Mouse (Mus musculus): ENCODE results near the gene Hoxc12.

Hoxc12 gene

DNA sequence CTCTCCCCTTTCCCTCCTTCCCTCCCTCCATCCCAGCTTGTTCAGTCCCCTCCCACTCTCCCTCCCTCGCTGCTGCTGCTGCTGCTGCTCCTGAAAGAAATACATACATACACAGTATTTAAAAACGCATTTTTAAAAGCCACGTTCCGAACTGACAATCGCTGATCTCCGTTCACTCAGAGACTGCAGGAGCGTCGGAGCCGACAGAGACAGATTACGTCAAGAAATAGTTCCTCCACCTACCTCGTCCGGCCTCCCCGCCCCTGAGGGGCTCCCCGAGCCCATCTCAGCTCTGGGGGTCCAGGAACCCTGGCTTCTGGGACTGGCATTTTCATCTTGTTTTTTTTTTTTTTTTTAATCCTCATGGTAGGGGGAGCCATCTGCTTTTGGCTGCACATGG lies 44.4 kb downstream of the Hoxc12 start:
- no peak for DNase-seq (ENCODE audit: extremely low spot score)

DNA sequence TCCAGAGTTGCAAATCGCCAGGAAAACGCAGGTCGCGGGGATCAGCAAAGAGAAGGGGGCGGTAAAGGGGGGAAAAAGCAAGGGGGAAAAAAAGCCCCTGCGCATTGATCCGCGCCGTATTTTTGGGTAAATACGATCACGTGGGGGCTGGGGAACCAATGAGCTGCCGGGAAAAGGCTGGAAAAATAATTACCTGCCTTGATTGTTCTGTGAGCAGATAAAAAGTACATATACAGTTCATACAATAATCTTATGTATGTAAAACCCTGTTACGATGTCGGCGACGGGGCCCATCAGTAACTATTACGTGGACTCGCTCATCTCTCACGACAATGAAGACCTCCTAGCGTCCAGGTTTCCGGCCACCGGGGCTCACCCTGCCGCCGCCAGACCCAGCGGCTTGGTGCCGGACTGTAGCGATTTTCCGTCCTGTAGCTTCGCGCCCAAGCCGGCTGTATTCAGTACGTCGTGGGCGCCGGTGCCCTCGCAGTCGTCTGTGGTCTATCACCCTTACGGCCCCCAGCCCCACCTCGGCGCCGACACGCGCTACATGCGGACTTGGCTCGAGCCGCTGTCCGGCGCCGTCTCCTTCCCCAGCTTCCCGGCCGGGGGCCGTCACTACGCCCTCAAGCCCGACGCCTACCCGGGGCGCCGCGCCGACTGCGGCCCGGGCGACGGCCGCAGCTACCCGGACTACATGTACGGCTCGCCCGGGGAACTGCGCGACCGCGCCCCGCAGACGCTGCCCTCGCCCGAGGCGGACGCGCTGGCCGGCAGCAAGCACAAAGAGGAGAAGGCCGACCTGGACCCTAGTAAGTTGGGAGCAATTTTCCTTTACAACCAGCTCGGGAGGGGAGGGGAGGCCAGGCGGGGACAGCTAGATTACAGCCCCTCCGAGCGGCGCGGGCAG lies 45.1 kb downstream of the Hoxc12 start:
- no peak for DNase-seq (ENCODE audit: extremely low spot score)

DNA sequence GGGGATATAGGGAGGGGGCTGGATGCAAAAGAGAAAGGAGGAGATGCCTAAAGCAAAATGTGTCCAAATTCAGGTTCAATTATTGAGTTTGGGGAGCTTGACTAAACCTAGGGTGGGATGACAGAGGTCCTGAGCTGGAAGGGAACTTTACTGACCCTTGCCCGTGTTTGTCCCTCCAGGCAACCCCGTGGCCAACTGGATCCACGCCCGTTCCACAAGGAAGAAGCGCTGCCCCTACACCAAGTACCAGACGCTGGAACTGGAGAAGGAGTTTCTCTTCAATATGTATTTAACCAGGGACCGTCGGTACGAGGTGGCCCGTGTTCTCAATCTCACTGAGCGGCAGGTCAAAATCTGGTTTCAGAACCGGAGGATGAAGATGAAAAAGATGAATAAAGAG lies 47.2 kb downstream of the Hoxc12 start:
- DNase-seq (ENCODE audit: extremely low spot score): no peak

DNA sequence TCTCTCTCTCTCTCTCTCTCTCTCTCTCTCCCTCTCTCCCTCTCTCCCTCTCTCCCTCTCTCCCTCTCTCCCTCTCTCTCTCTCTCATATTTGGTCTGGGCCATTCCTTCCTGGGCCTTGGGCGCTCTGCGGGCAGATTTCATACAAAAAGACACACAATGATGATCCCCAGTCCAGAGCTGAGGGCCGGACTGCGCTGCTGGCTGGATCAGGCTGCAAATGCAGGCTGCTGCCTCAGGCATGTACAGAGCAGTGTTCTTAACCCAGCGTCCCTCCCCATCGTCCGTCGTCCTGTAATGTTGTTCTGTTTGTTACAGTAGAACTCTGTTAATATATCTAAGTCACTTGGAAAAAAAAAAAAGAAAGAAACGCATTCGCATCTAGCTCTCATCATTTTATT lies 48.0 kb downstream of the Hoxc12 start:
- DNase-seq (ENCODE audit: extremely low spot score): no peak

DNA sequence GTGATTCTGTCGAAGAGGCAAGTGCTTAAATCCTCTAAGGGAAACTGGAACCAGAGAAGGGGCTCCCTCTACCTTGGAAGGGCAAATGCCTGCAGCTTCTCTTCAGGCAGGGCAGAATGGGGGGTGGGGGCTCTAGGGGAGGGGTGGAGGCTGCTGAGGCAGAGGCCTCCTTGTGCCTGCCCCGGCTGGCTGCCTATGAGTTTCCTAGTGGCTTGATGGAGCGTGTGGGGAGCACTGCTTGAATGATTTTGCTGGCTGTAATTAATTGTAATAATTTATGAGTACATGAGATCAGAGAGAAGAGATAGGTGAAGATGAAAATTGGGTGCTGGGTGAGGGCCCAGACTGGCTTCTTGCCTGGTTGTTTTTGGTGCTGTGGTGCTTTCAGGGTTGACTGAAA lies 48.4 kb downstream of the Hoxc12 start:
- no peak for DNase-seq (ENCODE audit: extremely low spot score)

DNA sequence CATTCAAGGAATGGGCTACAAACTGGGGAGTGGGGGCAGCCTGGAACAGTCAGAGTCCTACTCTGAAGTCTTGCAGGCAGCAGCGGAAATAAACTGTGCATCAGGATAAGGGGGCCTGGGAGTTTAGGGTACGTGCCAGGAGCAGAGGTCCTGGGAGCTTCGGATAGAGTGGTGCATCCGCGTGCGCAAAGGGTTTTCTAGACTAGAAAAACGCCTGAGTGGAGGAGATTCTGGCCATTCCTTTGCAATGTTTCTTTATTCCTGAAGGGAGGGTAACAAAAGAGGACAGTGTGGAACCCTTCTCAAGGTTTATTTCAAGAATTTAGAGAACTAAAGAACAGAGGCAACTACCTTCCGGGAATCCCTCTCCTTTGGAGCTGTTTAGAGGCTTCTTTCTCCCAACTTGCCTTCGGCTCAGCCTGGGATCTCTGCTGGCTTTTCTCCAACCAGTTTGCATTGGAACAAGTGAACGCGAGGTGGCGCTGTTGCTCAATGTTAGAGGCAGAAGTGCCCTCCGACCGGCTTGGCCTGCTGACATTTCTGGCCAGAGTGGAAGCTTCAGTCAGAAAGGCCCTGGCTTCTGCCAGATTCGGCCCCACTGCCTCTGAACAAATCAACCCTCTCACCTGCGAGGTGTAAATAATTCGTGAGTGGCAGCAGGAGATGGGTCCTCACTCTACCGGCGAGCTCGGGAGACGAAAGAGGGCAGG lies 50.7 kb downstream of the Hoxc12 start:
- peak; percentile 94 for DNase-seq (ENCODE audit: extremely low spot score)

DNA sequence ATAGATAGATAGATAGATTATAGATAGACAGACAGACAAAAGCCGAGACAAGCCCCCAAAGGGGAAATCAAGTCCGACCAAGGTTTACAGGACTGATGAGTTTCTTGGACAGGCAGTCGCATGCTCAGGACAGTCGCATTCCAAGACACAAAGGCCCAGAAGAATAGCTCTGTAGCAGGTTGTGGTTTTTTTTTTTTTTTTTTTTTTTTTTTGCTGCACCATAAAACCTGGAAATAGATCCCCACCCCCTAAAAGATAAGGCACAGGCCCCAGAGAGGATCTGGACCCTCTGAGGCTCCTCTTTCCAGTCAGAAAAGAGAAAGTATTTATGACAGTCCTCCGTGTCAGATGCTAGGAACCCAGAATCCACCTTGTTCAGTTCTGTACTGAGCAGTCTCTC lies 51.5 kb downstream of the Hoxc12 start:
- DNase-seq (ENCODE audit: extremely low spot score): no peak
